Mouse (Mus musculus) neural tube, embryonic 12.5 days (tissue): ENCODE results near the gene Col25a1. TPM values are rescaled to one million over a fixed set of nuclear protein-coding genes. Genes with fewer than 3 reads are reported as not detected.

ENCODE experiments used
- ATAC-seq: fragments of 200-750 bp; cut with Nextera tagmentation; 2 replicates; pipeline ENCODE4 v1.8.0; 2017; ENCODE audit warnings: low read depth, mild to moderate bottlenecking, moderate TSS enrichment, moderate library complexity; ENCODE audit not compliant: low FRiP score
- H3K27ac ChIP-seq: fragments of 300-500 bp; sonication (generic); 2 replicates; pipeline ENCODE4 v1.5.1; 2016
- H3K27me3 ChIP-seq: fragments of 300-500 bp; sonication (generic); replicated peaks from 2 replicates; pipeline ENCODE4 v1.6.1; 2016; ENCODE audit warnings: mild to moderate bottlenecking
- H3K36me3 ChIP-seq: fragments of 300-500 bp; sonication (generic); 2 replicates; pipeline ENCODE4 v1.6.1; 2016; ENCODE audit warnings: mild to moderate bottlenecking
- H3K4me1 ChIP-seq: fragments of 300-500 bp; sonication (generic); 2 replicates; pipeline ENCODE4 v1.6.1; 2016
- H3K4me2 ChIP-seq: fragments of 300-500 bp; sonication (generic); replicated peaks from 2 replicates; pipeline ENCODE4 v1.6.1; 2016; ENCODE audit warnings: mild to moderate bottlenecking
- H3K4me3 ChIP-seq: fragments of 300-500 bp; sonication (generic); 2 replicates; pipeline ENCODE4 v1.5.1; 2016
- H3K9ac ChIP-seq: fragments of 300-500 bp; sonication (generic); 2 replicates; pipeline ENCODE4 v1.6.1; 2016; ENCODE audit warnings: mild to moderate bottlenecking
- H3K9me3 ChIP-seq: fragments of 300-500 bp; sonication (generic); 2 replicates; pipeline ENCODE4 v1.6.1; 2016; ENCODE audit warnings: mild to moderate bottlenecking
- WGBS: fragments of 180-500 bp; shearing (Covaris S2); methylation state at CpG from one replicate; pipeline ENCODE4 v1.1.7; 2016; 5-methylcytosine and 5-hydroxymethylcytosine counted together
- polyA plus RNA-seq: library from polyadenylated mRNA; unstranded; fragments of >200 nt; fragmentation: Nextera tagmentation; extraction: Ambion mirVana; gene quantifications from 2 replicates; pipeline ENCODE4 v1.2.1, GENCODE M21; 2016

Gene Col25a1
- polyA plus RNA-seq, 1 experiment from 2014 or later = 5.4 TPM

GRCm38 (mm10) chr3:130523019-130523418, 391.7 kb downstream of the Col25a1 start:
- Histone ChIP-seq H3K4me1 (0 out of 2 replicates have a peak, but pooled peaks cover 7% of the 10 kb centered on the region), H3K4me3 (no peak overlapping the region), H3K27me3 (no peaks in the 10 kb centered on the region), H3K9ac (no peak overlapping the region), H3K9me3 (no peaks in the 10 kb centered on the region), H3K36me3 (no peaks in the 10 kb centered on the region), H3K4me2 (no peak overlapping the region), H3K27ac (no peak overlapping the region)
- no peak for ATAC-seq
- WGBS = 80% methylated on average over 7 of the region's 7 CpGs

GRCm38 (mm10) chr3:130524367-130525137, 393.3 kb downstream of the Col25a1 start:
- H3K36me3 ChIP-seq = no peaks in the 10 kb centered on the region
- no peaks in the 10 kb centered on the region for H3K9me3 ChIP-seq
- no peak overlapping the region for H3K4me3 ChIP-seq
- ATAC-seq = no peak
- no peak overlapping the region for H3K27ac ChIP-seq
- no peaks in the 10 kb centered on the region for H3K27me3 ChIP-seq
- H3K4me2 ChIP-seq = no peak overlapping the region
- 78% methylated on average over 16 of the region's 16 CpGs for WGBS
- H3K4me1 ChIP-seq = no peaks in the 10 kb centered on the region
- H3K9ac ChIP-seq = no peak overlapping the region

GRCm38 (mm10) chr3:130535021-130535420, 403.7 kb downstream of the Col25a1 start:
- no peaks in the 10 kb centered on the region for H3K36me3 ChIP-seq
- H3K4me2 ChIP-seq = no peak overlapping the region
- no peaks in the 10 kb centered on the region for H3K9me3 ChIP-seq
- H3K4me3 ChIP-seq = no peak overlapping the region
- H3K27me3 ChIP-seq = no peaks in the 10 kb centered on the region
- H3K27ac ChIP-seq = no peak overlapping the region
- WGBS = 73% methylated on average over 9 of the region's 9 CpGs
- H3K4me1 ChIP-seq = no peaks in the 10 kb centered on the region
- H3K9ac ChIP-seq = no peak overlapping the region
- ATAC-seq = no peak

GRCm38 (mm10) chr3:130541541-130541940, 410.2 kb downstream of the Col25a1 start:
- ATAC-seq = no peak
- no peaks in the 10 kb centered on the region for H3K36me3 ChIP-seq
- H3K4me1 ChIP-seq = no peaks in the 10 kb centered on the region
- WGBS = 67% methylated on average over 1 of the region's 1 CpGs
- H3K27me3 ChIP-seq = no peaks in the 10 kb centered on the region
- no peak overlapping the region for H3K4me2 ChIP-seq
- H3K9me3 ChIP-seq = no peaks in the 10 kb centered on the region
- no peak overlapping the region for H3K4me3 ChIP-seq
- no peak overlapping the region for H3K9ac ChIP-seq
- no peak overlapping the region for H3K27ac ChIP-seq

GRCm38 (mm10) chr3:130545995-130546394, 414.7 kb downstream of the Col25a1 start:
- ATAC-seq = no peak
- WGBS = 89% methylated on average over 3 of the region's 3 CpGs
- Histone ChIP-seq H3K27ac (no peak overlapping the region), H3K9me3 (no peaks in the 10 kb centered on the region), H3K9ac (no peak overlapping the region), H3K4me3 (no peak overlapping the region), H3K4me1 (no peaks in the 10 kb centered on the region), H3K4me2 (no peak overlapping the region), H3K36me3 (no peaks in the 10 kb centered on the region), H3K27me3 (no peaks in the 10 kb centered on the region)

GRCm38 (mm10) chr3:130549066-130549465, 417.8 kb downstream of the Col25a1 start:
- no peak overlapping the region for H3K9ac ChIP-seq
- no peaks in the 10 kb centered on the region for H3K27me3 ChIP-seq
- no peak overlapping the region for H3K27ac ChIP-seq
- no peak overlapping the region for H3K4me2 ChIP-seq
- H3K9me3 ChIP-seq = no peaks in the 10 kb centered on the region
- no peaks in the 10 kb centered on the region for H3K36me3 ChIP-seq
- H3K4me3 ChIP-seq = no peak overlapping the region
- no peak for ATAC-seq
- 82% methylated on average over 7 of the region's 7 CpGs for WGBS
- H3K4me1 ChIP-seq = no peaks in the 10 kb centered on the region

GRCm38 (mm10) chr3:130556263-130556662, 425.0 kb downstream of the Col25a1 start:
- no peaks in the 10 kb centered on the region for H3K9me3 ChIP-seq
- 64% methylated on average over 1 of the region's 1 CpGs for WGBS
- no peak overlapping the region for H3K9ac ChIP-seq
- no peak for ATAC-seq
- no peaks in the 10 kb centered on the region for H3K4me1 ChIP-seq
- no peak overlapping the region for H3K27ac ChIP-seq
- no peaks in the 10 kb centered on the region for H3K27me3 ChIP-seq
- no peak overlapping the region for H3K4me2 ChIP-seq
- H3K4me3 ChIP-seq = no peak overlapping the region
- no peaks in the 10 kb centered on the region for H3K36me3 ChIP-seq

GRCm38 (mm10) chr3:130565586-130565985, 434.3 kb downstream of the Col25a1 start:
- whole genome bisulfite sequencing = 95% methylated on average over 6 of the region's 6 CpGs

GRCm38 (mm10) chr3:130568331-130569095, 437.2 kb downstream of the Col25a1 start:
- Histone ChIP-seq H3K27me3 (no peaks in the 10 kb centered on the region), H3K4me3 (no peak overlapping the region), H3K36me3 (no peaks in the 10 kb centered on the region), H3K9ac (no peak overlapping the region), H3K4me2 (no peak overlapping the region), H3K4me1 (no peaks in the 10 kb centered on the region), H3K27ac (no peak overlapping the region), H3K9me3 (no peaks in the 10 kb centered on the region)
- 69% methylated on average over 16 of the region's 16 CpGs for whole genome bisulfite sequencing
- ATAC-seq = no peak

More at GRCm38 (mm10) chr3:130565586-130565985, 434.3 kb downstream of the Col25a1 start:
- Histone ChIP-seq H3K9me3 (no peaks in the 10 kb centered on the region), H3K36me3 (no peaks in the 10 kb centered on the region), H3K4me3 (no peak overlapping the region), H3K27ac (no peak overlapping the region), H3K27me3 (no peaks in the 10 kb centered on the region), H3K9ac (no peak overlapping the region), H3K4me1 (no peaks in the 10 kb centered on the region), H3K4me2 (no peak overlapping the region)
- no peak for ATAC-seq

- WGBS = 65% methylated on average over 5 of the region's 5 CpGs
- ATAC-seq = no peak
Measured at GRCm38 (mm10) chr3:130573243-130573642, 441.9 kb downstream of the Col25a1 start.

GRCm38 (mm10) chr3:130574652-130575051, 443.4 kb downstream of the Col25a1 start:
- ATAC-seq = no peak
- Histone ChIP-seq H3K27ac (no peak overlapping the region), H3K4me3 (no peak overlapping the region), H3K9me3 (no peaks in the 10 kb centered on the region), H3K27me3 (no peaks in the 10 kb centered on the region), H3K4me1 (no peaks in the 10 kb centered on the region), H3K36me3 (no peaks in the 10 kb centered on the region), H3K9ac (no peak overlapping the region), H3K4me2 (no peak overlapping the region)
- WGBS = 31% methylated on average over 5 of the region's 5 CpGs

More at GRCm38 (mm10) chr3:130573243-130573642, 441.9 kb downstream of the Col25a1 start:
- no peaks in the 10 kb centered on the region for H3K27me3 ChIP-seq
- H3K9ac ChIP-seq = no peak overlapping the region
- H3K36me3 ChIP-seq = no peaks in the 10 kb centered on the region
- H3K9me3 ChIP-seq = no peaks in the 10 kb centered on the region
- H3K4me3 ChIP-seq = no peak overlapping the region
- H3K27ac ChIP-seq = no peak overlapping the region
- H3K4me1 ChIP-seq = no peaks in the 10 kb centered on the region
- no peak overlapping the region for H3K4me2 ChIP-seq

- WGBS = 61% methylated on average over 6 of the region's 6 CpGs
- H3K4me2 ChIP-seq = no peak overlapping the region
- H3K9me3 ChIP-seq = no peaks in the 10 kb centered on the region
- H3K27ac ChIP-seq = no peak overlapping the region
- ATAC-seq = no peak
- H3K9ac ChIP-seq = no peak overlapping the region
- no peaks in the 10 kb centered on the region for H3K36me3 ChIP-seq
- H3K4me1 ChIP-seq = no peaks in the 10 kb centered on the region
- H3K27me3 ChIP-seq = no peaks in the 10 kb centered on the region
- no peak overlapping the region for H3K4me3 ChIP-seq
Measured at GRCm38 (mm10) chr3:130576683-130577082, 445.4 kb downstream of the Col25a1 start.
